Mouse (Mus musculus): ENCODE data around the gene Xndc1.

- no peak for TF ChIP-seq CTCF (IDR thresholded peaks at IDR 0.05; ENCODE audit: low read depth)
- TF ChIP-seq EP300 (IDR thresholded peaks at IDR 0.05; ENCODE audit: low read depth): no peak
Observed at GRCm38 (mm10) chr7:102120326-102120725, 55.0 kb downstream of the Xndc1 start.

Measured in liver, postnatal 0 days (tissue).